Mouse (Mus musculus): ENCODE data around the gene Coq10a.

- TF ChIP-seq CTCF (IDR thresholded peaks at IDR 0.05; ENCODE audit: low read depth, low read length): no peak
- no peak for TF ChIP-seq POLR2A (IDR thresholded peaks at IDR 0.05; ENCODE audit: insufficient read depth, low read length)
Measured at GRCm38 (mm10) chr10:128410560-128410845, 41.7 kb upstream of the Coq10a start.
